Mouse (Mus musculus) intestine, embryonic 15.5 days (tissue): ENCODE measurements at regions not wholly inside any gene's neighbourhood (a gene's known extent, or its start where the extent isn't known, plus 50 kb on each side); places are given as distances from the start of the nearest gene placed in this dataset.

Experiments
- ATAC-seq: fragments of 200-750 bp; cut with Nextera tagmentation; 2 replicates; pipeline ENCODE4 v1.8.0; 2017; ENCODE audit warnings: moderate TSS enrichment, moderate library complexity
- H3K27ac ChIP-seq: fragments of 300-500 bp; sonication (generic); 2 replicates; pipeline ENCODE4 v1.5.1; 2015; ENCODE audit warnings: mild to moderate bottlenecking, inconsistent platforms
- H3K27me3 ChIP-seq: fragments of 300-500 bp; sonication (generic); replicated peaks from 2 replicates; pipeline ENCODE4 v1.6.1; 2015; ENCODE audit warnings: inconsistent platforms
- H3K36me3 ChIP-seq: fragments of 300-500 bp; sonication (generic); 2 replicates; pipeline ENCODE4 v1.6.1; 2015; ENCODE audit warnings: inconsistent platforms
- H3K4me1 ChIP-seq: fragments of 300-500 bp; sonication (generic); replicated peaks from 2 replicates; pipeline ENCODE4 v1.6.1; 2015; ENCODE audit warnings: inconsistent platforms
- H3K4me2 ChIP-seq: fragments of 300-500 bp; sonication (generic); replicated peaks from 2 replicates; pipeline ENCODE4 v1.6.1; 2015; ENCODE audit warnings: mild to moderate bottlenecking, inconsistent platforms
- H3K4me3 ChIP-seq: fragments of 300-500 bp; sonication (generic); replicated peaks from 2 replicates; pipeline ENCODE4 v1.5.1; 2015; ENCODE audit warnings: inconsistent platforms
- H3K9ac ChIP-seq: fragments of 300-500 bp; sonication (generic); 2 replicates; pipeline ENCODE4 v1.6.1; 2015; ENCODE audit warnings: inconsistent platforms
- H3K9me3 ChIP-seq: fragments of 300-500 bp; sonication (generic); 2 replicates; pipeline ENCODE4 v1.6.1; 2016; ENCODE audit warnings: inconsistent platforms
- WGBS: fragments of 180-500 bp; shearing (Covaris S2); methylation state at CpG from one replicate; pipeline ENCODE4 v1.1.7; 2015; 5-methylcytosine and 5-hydroxymethylcytosine counted together

DNA sequence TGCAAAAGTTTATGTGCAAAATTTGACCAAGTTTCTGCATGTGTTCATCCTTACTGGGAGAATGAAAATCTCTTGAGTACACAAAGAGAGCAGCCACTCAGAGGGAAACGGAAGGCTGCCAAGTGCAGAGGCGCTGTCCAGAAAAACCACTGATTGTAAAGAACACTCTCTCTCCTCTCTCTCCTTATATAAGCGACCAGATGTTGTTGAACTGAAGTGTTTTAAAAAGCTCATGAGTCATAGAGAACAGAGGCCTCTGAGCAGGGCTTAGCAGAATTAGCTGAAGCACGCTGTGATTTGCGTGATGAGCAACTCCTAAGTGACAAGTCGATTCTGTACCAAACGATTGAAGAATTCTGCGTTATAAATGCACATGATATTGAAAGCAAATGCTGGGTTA is 68.5 kb upstream of the Arhgap21 start:
- Histone ChIP-seq H3K4me2 (no peak overlapping the region), H3K27ac (no peak overlapping the region), H3K36me3 (no peaks in the 10 kb centered on the region), H3K27me3 (no peaks in the 10 kb centered on the region), H3K4me1 (peaks cover 5% of the 10 kb centered on the region), H3K9ac (no peak overlapping the region), H3K4me3 (no peak overlapping the region), H3K9me3 (no peaks in the 10 kb centered on the region)
- peak; percentile 84 for ATAC-seq
- 29% methylated on average over 8 of the region's 8 CpGs for WGBS

DNA sequence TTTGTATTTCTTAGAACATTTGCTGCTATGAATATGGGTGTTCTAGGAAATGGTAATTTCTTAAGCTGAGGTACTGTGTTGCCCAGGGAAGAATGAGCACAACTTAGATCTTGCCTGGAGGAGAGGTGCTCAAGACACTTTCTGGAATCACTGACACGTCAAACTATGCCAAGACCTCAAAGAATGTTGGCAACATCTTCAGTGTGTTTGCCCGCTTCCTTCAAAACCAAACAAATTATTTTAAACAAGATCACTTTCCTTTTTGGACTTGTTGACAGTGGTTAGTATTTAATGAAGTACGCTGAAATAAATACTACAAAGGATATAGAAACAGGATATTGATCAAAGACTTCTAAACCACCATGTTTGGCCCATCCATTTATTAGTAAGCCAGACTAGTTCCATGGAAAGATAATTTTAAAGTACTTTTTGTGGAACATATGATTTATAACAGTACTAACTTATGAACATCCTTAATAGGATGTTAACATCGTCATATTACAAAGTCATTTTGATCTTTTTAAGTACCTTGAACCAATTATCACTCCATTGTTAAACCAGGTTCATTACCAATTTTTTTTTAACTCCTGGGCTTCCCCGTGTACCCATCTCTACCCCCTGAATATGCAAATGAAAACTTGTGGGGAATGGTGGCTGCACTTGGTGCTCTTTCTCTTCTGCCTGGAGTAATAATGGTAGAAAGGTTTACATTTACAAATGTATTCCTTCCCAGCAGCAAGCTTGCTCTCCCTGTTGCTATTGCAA is 67.4 kb upstream of the Arhgap21 start:
- Histone ChIP-seq H3K36me3 (no peaks in the 10 kb centered on the region), H3K9me3 (no peaks in the 10 kb centered on the region), H3K9ac (no peak overlapping the region), H3K27ac (no peak overlapping the region), H3K4me3 (no peak overlapping the region), H3K4me1 (peaks cover 5% of the 10 kb centered on the region), H3K4me2 (no peak overlapping the region), H3K27me3 (no peaks in the 10 kb centered on the region)
- ATAC-seq: no peak
- WGBS: 71% methylated on average over 5 of the region's 5 CpGs

DNA sequence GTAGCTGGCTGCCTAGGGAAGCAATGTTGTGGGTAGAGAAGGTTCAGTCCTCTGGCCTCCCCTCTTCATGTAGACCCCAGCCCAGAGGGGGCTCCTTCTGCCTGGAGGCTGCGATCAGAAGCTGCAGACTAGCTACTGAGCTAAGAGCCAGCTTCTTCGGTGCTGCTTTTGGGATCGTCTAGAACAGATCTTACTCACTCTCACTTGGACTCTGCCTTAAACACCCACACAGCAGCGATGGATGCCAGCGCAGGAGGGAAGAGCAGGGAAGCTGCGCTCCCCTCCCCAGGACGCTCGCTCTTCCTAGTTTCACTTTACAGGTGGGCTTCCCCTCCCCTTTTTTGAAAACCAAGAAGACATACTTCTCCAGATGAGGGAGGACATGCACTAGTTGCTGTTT is 66.0 kb upstream of the Arhgap21 start:
- 40% methylated on average over 8 of the region's 8 CpGs for WGBS
- Histone ChIP-seq H3K27ac (no peak overlapping the region), H3K9me3 (no peaks in the 10 kb centered on the region), H3K4me3 (no peak overlapping the region), H3K4me1 (peaks cover 5% of the 10 kb centered on the region), H3K36me3 (no peaks in the 10 kb centered on the region), H3K27me3 (no peaks in the 10 kb centered on the region), H3K4me2 (peak overlapping the region; percentile 33), H3K9ac (no peak overlapping the region)
- no peak for ATAC-seq

- Histone ChIP-seq H3K4me2 (no peak overlapping the region), H3K4me1 (peaks cover 10% of the 10 kb centered on the region), H3K27ac (no peak overlapping the region), H3K9ac (no peak overlapping the region), H3K9me3 (no peaks in the 10 kb centered on the region), H3K27me3 (no peaks in the 10 kb centered on the region), H3K36me3 (no peaks in the 10 kb centered on the region), H3K4me3 (no peak overlapping the region)
- no peak for ATAC-seq
- 30% methylated on average over 4 of the region's 4 CpGs for WGBS
Measured at GRCm38 (mm10) chr2:21030650-21031049, 62.0 kb upstream of the Arhgap21 start.

- Histone ChIP-seq H3K36me3 (no peaks in the 10 kb centered on the region), H3K27ac (no peak overlapping the region), H3K9me3 (no peaks in the 10 kb centered on the region), H3K4me1 (peaks cover 7% of the 10 kb centered on the region), H3K4me2 (no peak overlapping the region), H3K4me3 (no peak overlapping the region), H3K9ac (no peak overlapping the region), H3K27me3 (no peaks in the 10 kb centered on the region)
- WGBS: 83% methylated on average over 5 of the region's 5 CpGs
- ATAC-seq: no peak
Measured at GRCm38 (mm10) chr2:21029391-21030010, 60.8 kb upstream of the Arhgap21 start.

GRCm38 (mm10) chr2:21028605-21029004 is 59.9 kb upstream of the Arhgap21 start:
- H3K4me3 ChIP-seq: no peak overlapping the region
- peaks cover 5% of the 10 kb centered on the region for H3K4me1 ChIP-seq
- no peak overlapping the region for H3K9ac ChIP-seq
- no peak overlapping the region for H3K4me2 ChIP-seq
- H3K36me3 ChIP-seq: no peaks in the 10 kb centered on the region
- ATAC-seq: 0 out of 2 replicates have a peak, but pooled peaks have one; percentile 63
- no peak overlapping the region for H3K27ac ChIP-seq
- WGBS: 20% methylated on average over 2 of the region's 2 CpGs
- no peaks in the 10 kb centered on the region for H3K27me3 ChIP-seq
- no peaks in the 10 kb centered on the region for H3K9me3 ChIP-seq

DNA sequence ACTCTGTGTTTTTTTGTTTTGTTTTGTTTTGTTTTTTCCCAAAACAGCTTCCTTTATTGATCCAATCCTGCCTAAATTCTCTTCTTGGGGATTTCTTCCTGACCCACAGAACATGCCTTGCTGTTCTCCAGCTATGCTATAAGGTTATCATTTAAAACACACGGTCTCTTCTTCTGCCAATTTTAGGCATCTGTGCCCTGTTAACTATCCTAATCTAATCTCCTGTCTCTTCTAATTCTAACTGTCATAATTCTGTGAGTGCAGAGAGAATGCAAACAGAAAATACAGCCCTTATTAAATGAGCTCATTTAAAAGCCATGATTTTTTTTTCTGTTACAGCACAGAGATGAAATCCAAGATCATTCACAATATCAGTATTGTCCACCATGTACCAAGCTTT is 49.9 kb upstream of the Arhgap21 start:
- Histone ChIP-seq H3K9ac (no peak overlapping the region), H3K4me2 (no peak overlapping the region), H3K36me3 (no peaks in the 10 kb centered on the region), H3K9me3 (no peaks in the 10 kb centered on the region), H3K27me3 (no peaks in the 10 kb centered on the region), H3K4me1 (no peaks in the 10 kb centered on the region), H3K4me3 (no peak overlapping the region), H3K27ac (no peak overlapping the region)
- ATAC-seq: no peak
- WGBS: 70% methylated on average over 1 of the region's 1 CpGs
